Mouse (Mus musculus): ENCODE measurements around the gene Timm13. TPM values are rescaled to one million over a fixed set of nuclear protein-coding genes. Genes with fewer than 3 reads are reported as not detected.

Timm13 gene
- 182 TPM for polyA plus RNA-seq (2015; fragmentation: Illumina TruSeq; extraction: RNeasy Lipid Tissue Mini Kit (QIAGEN cat#74804); ENCODE audit: low read depth, low replicate concordance)

GRCm38 (mm10) chr10:80900318-80901247 lies at the start of gene Timm13:
Gene Timm13, minus strand, starts transcription at chr10:80900969.

GRCm38 (mm10) chr10:80929299-80930226 lies 28.8 kb upstream of the Timm13 start, which contains the start of gene Gadd45b:
Gene Gadd45b, plus strand, starts transcription at chr10:80930073.

GRCm38 (mm10) chr10:80917779-80918434 lies 17.1 kb upstream of the Timm13 start, which contains the start of gene Lmnb2:
Gene Lmnb2, minus strand, starts transcription at chr10:80918245.

GRCm38 (mm10) chr10:80871581-80871980 lies 29.2 kb downstream of the Timm13 start, which contains the start of gene Tmprss9:
Gene Tmprss9, plus strand, starts transcription at chr10:80871848.

GRCm38 (mm10) chr10:80854913-80855748 lies 45.6 kb downstream of the Timm13 start, which contains the start of the genes Lsm7 and Sppl2b:
Gene Lsm7, minus strand, starts transcription at chr10:80855209.
Gene Sppl2b, plus strand, starts transcription at chr10:80855275.

Other genes with a start within 250 kb of the Timm13 start
- 74.2 TPM for gene Btbd2, start 243.9 kb downstream of the Timm13 start, polyA plus RNA-seq (2015; fragmentation: Illumina TruSeq; extraction: RNeasy Lipid Tissue Mini Kit (QIAGEN cat#74804); ENCODE audit: low read depth, low replicate concordance)
- 23.8 TPM for gene Mknk2, start 222.9 kb downstream of the Timm13 start, polyA plus RNA-seq (2015; fragmentation: Illumina TruSeq; extraction: RNeasy Lipid Tissue Mini Kit (QIAGEN cat#74804); ENCODE audit: low read depth, low replicate concordance)
- 11.8 TPM for gene Mob3a, start 199.0 kb downstream of the Timm13 start, polyA plus RNA-seq (2015; fragmentation: Illumina TruSeq; extraction: RNeasy Lipid Tissue Mini Kit (QIAGEN cat#74804); ENCODE audit: low read depth, low replicate concordance)
- 54.2 TPM for gene Izumo4, start 198.8 kb downstream of the Timm13 start, polyA plus RNA-seq (2015; fragmentation: Illumina TruSeq; extraction: RNeasy Lipid Tissue Mini Kit (QIAGEN cat#74804); ENCODE audit: low read depth, low replicate concordance)
- gene Ap3d1, start 158.7 kb downstream of the Timm13 start, polyA plus RNA-seq (2015; fragmentation: Illumina TruSeq; extraction: RNeasy Lipid Tissue Mini Kit (QIAGEN cat#74804); ENCODE audit: low read depth, low replicate concordance) = 89.5 TPM
- 35.1 TPM for gene Dot1l, start 145.8 kb downstream of the Timm13 start, polyA plus RNA-seq (2015; fragmentation: Illumina TruSeq; extraction: RNeasy Lipid Tissue Mini Kit (QIAGEN cat#74804); ENCODE audit: low read depth, low replicate concordance)
- gene Sf3a2, start 102.8 kb downstream of the Timm13 start, polyA plus RNA-seq (2015; fragmentation: Illumina TruSeq; extraction: RNeasy Lipid Tissue Mini Kit (QIAGEN cat#74804); ENCODE audit: low read depth, low replicate concordance) = 24.7 TPM
- 59.4 TPM for gene Plekhj1, start 102.3 kb downstream of the Timm13 start, polyA plus RNA-seq (2015; fragmentation: Illumina TruSeq; extraction: RNeasy Lipid Tissue Mini Kit (QIAGEN cat#74804); ENCODE audit: low read depth, low replicate concordance)
- 0.89 TPM for gene Amh, start 95.7 kb downstream of the Timm13 start, polyA plus RNA-seq (2015; fragmentation: Illumina TruSeq; extraction: RNeasy Lipid Tissue Mini Kit (QIAGEN cat#74804); ENCODE audit: low read depth, low replicate concordance)
- 4.0 TPM for gene Jsrp1, start 87.5 kb downstream of the Timm13 start, polyA plus RNA-seq (2015; fragmentation: Illumina TruSeq; extraction: RNeasy Lipid Tissue Mini Kit (QIAGEN cat#74804); ENCODE audit: low read depth, low replicate concordance)
- 912 TPM for gene Oaz1, start 74.3 kb downstream of the Timm13 start, polyA plus RNA-seq (2015; fragmentation: Illumina TruSeq; extraction: RNeasy Lipid Tissue Mini Kit (QIAGEN cat#74804); ENCODE audit: low read depth, low replicate concordance)
- gene Lingo3, start 56.9 kb downstream of the Timm13 start, polyA plus RNA-seq (2015; fragmentation: Illumina TruSeq; extraction: RNeasy Lipid Tissue Mini Kit (QIAGEN cat#74804); ENCODE audit: low read depth, low replicate concordance) = 20.1 TPM
- gene Lsm7, start 45.8 kb downstream of the Timm13 start, polyA plus RNA-seq (2015; fragmentation: Illumina TruSeq; extraction: RNeasy Lipid Tissue Mini Kit (QIAGEN cat#74804); ENCODE audit: low read depth, low replicate concordance) = 197 TPM
- 38.1 TPM for gene Sppl2b, start 45.7 kb downstream of the Timm13 start, polyA plus RNA-seq (2015; fragmentation: Illumina TruSeq; extraction: RNeasy Lipid Tissue Mini Kit (QIAGEN cat#74804); ENCODE audit: low read depth, low replicate concordance)
- 0.33 TPM for gene Tmprss9, start 29.1 kb downstream of the Timm13 start, polyA plus RNA-seq (2015; fragmentation: Illumina TruSeq; extraction: RNeasy Lipid Tissue Mini Kit (QIAGEN cat#74804); ENCODE audit: low read depth, low replicate concordance)
- gene Lmnb2, start 17.3 kb upstream of the Timm13 start, polyA plus RNA-seq (2015; fragmentation: Illumina TruSeq; extraction: RNeasy Lipid Tissue Mini Kit (QIAGEN cat#74804); ENCODE audit: low read depth, low replicate concordance) = 15.5 TPM
- 15.9 TPM for gene Gadd45b, start 29.1 kb upstream of the Timm13 start, polyA plus RNA-seq (2015; fragmentation: Illumina TruSeq; extraction: RNeasy Lipid Tissue Mini Kit (QIAGEN cat#74804); ENCODE audit: low read depth, low replicate concordance)
- gene Gng7, start 114.0 kb upstream of the Timm13 start, polyA plus RNA-seq (2015; fragmentation: Illumina TruSeq; extraction: RNeasy Lipid Tissue Mini Kit (QIAGEN cat#74804); ENCODE audit: low read depth, low replicate concordance) = 167 TPM
- 90.3 TPM for gene Diras1, start 124.7 kb upstream of the Timm13 start, polyA plus RNA-seq (2015; fragmentation: Illumina TruSeq; extraction: RNeasy Lipid Tissue Mini Kit (QIAGEN cat#74804); ENCODE audit: low read depth, low replicate concordance)
- 48.1 TPM for gene Slc39a3, start 136.5 kb upstream of the Timm13 start, polyA plus RNA-seq (2015; fragmentation: Illumina TruSeq; extraction: RNeasy Lipid Tissue Mini Kit (QIAGEN cat#74804); ENCODE audit: low read depth, low replicate concordance)
- gene Sgta, start 159.2 kb upstream of the Timm13 start, polyA plus RNA-seq (2015; fragmentation: Illumina TruSeq; extraction: RNeasy Lipid Tissue Mini Kit (QIAGEN cat#74804); ENCODE audit: low read depth, low replicate concordance) = 171 TPM
- 39.4 TPM for gene Thop1, start 169.1 kb upstream of the Timm13 start, polyA plus RNA-seq (2015; fragmentation: Illumina TruSeq; extraction: RNeasy Lipid Tissue Mini Kit (QIAGEN cat#74804); ENCODE audit: low read depth, low replicate concordance)
- 0.51 TPM for gene Creb3l3, start 197.9 kb upstream of the Timm13 start, polyA plus RNA-seq (2015; fragmentation: Illumina TruSeq; extraction: RNeasy Lipid Tissue Mini Kit (QIAGEN cat#74804); ENCODE audit: low read depth, low replicate concordance)
- 96.3 TPM for gene Map2k2, start 204.9 kb upstream of the Timm13 start, polyA plus RNA-seq (2015; fragmentation: Illumina TruSeq; extraction: RNeasy Lipid Tissue Mini Kit (QIAGEN cat#74804); ENCODE audit: low read depth, low replicate concordance)
- 45.3 TPM for gene Zbtb7a, start 234.3 kb upstream of the Timm13 start, polyA plus RNA-seq (2015; fragmentation: Illumina TruSeq; extraction: RNeasy Lipid Tissue Mini Kit (QIAGEN cat#74804); ENCODE audit: low read depth, low replicate concordance)

Measured in brain, adult 10 weeks (tissue).